Mouse (Mus musculus): ENCODE measurements around the gene Nfkbia. TPM values are rescaled to one million over a fixed set of nuclear protein-coding genes. Genes with fewer than 3 reads are reported as not detected.

Nfkbia gene
- total RNA-seq (2015) (55.5 and 84.6 TPM in 2 replicates), total RNA-seq (2017) (52.5 and 65.3 TPM in 2 replicates)

DNA sequence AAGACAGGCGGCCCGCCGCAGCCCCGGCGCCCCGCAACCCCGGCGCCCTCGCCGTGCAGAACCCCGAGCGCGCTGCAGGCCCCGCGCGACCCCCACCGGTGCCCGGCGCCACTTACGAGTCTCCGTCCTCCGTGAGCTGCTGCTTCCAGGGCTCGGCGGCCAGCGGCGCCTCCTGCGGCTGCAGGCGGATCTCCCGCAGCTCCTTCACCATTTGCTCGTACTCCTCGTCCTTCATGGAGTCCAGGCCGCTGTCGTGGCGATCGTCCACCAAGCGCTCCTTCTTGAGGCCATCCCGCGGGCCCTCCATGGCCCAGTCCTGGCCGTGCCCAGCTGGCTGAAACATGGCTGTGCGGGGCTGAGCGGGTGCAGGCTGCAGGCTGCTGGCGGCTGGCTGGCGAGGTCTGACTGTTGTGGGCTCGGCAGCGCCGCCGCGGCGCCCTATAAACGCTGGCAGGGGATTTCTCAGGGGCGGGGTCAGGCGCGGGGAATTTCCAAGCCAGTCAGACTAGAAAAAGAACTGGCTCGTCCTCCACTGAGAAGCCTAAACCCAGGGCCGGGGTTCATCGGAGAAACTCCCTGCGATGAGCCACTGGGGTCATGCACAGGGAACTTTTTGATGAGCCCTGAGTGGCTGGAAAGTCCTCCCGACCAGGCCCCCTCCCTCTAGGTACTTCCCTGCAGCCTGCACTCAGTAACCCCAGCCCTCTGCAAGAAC is at the start of gene Nfkbia:
Gene Nfkbia, minus strand, starts transcription at position 464 of the 715 bp plus-strand sequence.
- peak; percentile 54 for ATAC-seq (ENCODE audit: poor library complexity, severe bottlenecking)

DNA sequence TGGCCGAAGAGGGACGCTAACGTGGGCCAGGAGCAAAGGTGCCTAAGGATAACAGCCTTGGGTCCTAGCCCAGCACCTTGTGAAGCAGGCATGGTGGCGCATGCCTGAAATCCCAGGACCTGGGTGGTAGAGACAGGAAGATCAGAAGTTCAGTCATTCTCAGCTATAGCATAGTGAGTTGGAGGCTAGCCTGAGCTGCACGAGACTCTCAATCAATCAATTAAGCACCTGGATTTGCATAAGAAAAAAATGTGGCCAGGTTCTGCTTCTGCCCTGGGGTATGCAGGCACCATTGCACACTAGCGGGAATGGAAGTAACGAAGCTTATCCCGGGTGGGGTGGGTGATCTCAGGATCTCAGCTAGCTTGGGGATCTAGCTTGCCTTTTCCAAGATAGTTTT is 46.7 kb upstream of the Nfkbia start:
- no peak for ATAC-seq (ENCODE audit: poor library complexity, severe bottlenecking)

GRCm38 (mm10) chr12:55538328-55538971 is 46.0 kb upstream of the Nfkbia start:
- no peak for ATAC-seq (ENCODE audit: poor library complexity, severe bottlenecking)

DNA sequence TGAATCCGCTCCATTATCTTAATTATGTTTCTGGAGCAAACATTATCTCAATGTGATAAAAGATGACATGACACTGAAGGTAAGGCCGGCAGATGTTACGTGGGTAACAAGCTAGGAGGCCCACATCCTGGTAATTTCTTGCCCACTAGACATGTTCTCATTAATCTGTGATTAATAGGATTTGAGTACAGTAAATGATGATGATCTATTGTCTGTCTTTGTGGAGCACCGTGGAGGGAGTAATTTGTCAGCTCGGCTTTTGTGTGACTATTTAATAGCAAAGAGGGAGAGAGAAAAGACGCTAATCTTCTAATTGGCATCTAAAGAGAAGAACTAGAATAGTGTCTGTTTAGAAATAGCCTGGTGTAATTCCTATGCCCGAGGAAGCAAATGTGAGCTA is 45.3 kb upstream of the Nfkbia start:
- no peak for ATAC-seq (ENCODE audit: poor library complexity, severe bottlenecking)

DNA sequence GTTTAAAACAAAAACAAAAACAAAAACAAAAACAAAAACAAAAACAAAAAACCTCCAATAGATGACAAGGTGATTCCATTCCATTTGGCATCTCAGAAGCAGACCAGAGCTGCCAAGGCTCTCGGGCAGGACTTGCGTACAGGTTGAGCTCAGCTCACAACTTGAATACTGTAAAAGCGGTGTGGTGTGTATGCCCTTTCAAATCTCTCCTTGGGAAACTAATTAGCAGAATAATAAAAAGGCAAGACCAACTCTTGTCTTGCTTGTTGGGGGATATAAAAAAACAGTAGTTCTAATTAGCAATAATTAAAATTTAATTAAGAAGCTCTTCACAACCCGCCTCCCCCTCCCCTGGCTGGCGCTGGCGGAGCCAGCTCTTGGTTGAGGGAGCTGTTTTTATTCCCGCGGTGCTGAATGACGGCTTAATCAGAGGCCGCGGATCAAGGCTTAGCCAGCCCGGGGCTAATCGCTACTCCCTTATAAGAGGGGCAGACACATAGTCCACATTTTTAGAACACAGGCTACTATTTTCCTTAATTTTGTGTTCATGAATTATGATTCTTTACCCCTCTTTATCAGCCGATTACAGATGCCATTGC is 44.2 kb upstream of the Nfkbia start:
- no peak for ATAC-seq (ENCODE audit: poor library complexity, severe bottlenecking)

- ATAC-seq (ENCODE audit: poor library complexity, severe bottlenecking) = no peak
Measured at GRCm38 (mm10) chr12:55526983-55527752, 34.7 kb upstream of the Nfkbia start.

DNA sequence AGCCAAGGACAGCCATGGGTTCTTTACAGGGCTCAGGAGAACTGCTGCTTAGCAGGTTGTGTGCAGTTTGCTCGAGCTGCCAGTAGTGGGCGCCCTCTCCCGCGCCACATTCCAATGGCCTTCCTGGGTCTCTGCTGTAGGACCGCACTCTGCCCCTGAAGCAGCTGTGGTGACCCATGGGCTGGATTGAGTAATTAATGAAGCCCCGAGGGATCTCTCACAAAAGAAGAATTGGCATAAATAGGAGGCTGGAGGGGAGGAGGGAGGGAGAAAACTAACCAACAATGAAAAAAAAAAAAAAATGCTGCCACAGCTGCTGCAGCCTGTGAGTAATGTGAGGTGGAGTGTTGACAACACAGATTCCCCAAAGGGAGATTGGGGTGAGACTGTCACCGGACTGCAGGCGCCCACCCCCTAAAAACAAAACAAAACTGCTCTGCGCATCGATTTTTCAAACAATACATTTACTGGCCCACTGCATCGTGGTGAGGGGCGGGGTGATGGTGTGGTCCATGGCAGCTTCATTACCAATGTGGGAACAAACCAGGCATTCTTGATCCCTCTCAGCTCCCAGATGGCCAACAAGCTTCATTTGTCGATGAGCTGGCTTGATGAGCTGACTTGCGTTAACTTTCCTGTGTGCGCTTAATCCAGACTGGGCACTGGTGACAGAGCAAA is 25.8 kb upstream of the Nfkbia start:
- ATAC-seq (ENCODE audit: poor library complexity, severe bottlenecking) = peak; percentile 66; the same call in 1 of the 2 replicates

DNA sequence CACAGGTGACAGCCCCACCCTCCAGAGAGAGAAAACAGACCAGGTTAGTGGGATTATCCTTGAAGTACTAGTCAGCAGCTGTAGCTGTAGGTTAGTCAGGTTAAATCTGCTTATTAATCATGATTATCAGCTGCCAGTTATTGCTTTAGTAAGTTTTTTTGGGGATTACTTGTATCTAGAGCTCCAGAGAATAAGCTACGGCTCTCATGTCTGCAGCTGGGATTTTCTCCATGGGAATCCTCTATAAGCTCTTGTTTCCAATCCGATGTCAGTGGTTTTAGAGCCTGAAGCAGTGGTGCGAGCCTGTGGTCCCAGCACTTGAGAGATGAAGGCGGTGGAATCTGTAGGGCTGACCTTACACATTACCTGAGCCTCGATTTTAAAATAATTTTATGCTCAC is 16.4 kb upstream of the Nfkbia start:
- no peak for ATAC-seq (ENCODE audit: poor library complexity, severe bottlenecking)

DNA sequence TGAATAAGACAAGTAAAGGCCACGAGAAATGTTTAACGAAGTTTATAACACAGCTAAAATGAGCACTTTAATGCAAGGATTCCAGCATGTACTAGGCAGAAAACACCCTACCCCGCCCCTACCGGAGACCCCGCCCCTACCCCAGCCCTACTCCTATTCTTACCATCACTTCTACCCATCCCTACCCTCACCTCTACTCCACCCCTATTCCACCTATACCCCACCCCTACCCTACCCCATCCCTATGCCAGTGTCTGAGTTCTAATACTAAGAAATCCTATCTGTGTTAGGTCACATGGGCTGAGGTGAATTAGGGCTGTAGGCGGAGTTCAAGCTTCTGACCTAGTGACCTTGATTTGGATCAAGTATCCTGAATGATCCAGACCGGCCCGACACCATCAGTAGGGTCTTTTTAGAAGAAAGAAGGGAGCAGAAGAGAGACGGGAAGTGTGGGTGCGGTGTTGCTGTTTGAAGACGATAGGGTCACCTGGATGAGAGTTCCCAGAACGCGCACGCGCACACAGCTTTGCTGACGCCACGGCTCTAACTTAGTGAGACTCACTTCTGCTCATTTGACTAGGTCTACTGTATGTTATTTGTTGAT is 15.0 kb upstream of the Nfkbia start:
- ATAC-seq (ENCODE audit: poor library complexity, severe bottlenecking) = no peak

DNA sequence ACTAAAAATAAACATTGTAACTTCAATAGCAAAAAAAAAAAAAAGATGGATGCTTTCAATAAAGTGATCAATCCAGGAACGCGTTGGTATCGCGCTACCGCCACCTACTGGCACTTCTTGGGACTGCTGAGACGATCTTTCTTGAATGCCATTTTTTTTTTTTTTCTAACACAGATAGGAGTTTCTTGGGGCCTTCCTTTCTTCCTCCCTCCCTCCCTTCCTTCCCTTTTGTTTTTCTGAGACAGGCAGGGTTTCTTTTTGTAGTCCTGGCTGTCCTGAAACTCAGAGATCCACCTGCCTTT is 13.5 kb upstream of the Nfkbia start:
- peak; percentile 75 for ATAC-seq (ENCODE audit: poor library complexity, severe bottlenecking)

DNA sequence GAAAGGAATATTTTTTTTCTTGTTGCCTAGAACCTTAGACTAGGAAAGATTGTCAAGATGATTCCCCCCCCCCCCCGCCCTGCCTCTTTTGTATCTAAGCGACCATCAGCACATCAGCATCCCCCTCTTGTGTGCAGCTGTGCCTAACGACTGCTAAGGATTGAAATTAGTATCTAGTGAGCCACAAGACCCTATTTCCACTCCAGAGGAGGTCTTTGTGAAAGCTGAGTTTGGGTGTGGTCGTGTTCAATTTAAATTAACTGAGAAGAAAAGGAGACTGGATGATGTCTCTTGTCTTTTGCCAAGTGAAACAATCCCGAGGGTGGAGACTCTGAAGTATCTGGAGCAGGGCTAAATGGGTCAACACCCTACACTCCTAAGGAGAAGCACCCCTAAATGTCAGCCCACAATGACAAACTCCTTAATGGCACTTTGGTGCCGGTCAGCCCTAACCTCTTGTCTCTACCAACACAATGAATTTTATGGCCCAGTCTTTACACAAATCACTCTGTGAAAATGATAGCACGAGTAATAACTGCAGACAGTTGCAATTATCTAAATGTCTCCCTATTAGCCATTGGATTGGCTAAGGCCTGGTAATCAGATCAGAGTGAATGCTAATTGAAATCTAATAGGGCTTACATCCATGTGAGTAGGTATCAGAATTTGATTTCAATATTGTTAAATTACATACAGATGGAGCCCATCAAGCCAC is 13.0 kb upstream of the Nfkbia start:
- ATAC-seq (ENCODE audit: poor library complexity, severe bottlenecking) = no peak

DNA sequence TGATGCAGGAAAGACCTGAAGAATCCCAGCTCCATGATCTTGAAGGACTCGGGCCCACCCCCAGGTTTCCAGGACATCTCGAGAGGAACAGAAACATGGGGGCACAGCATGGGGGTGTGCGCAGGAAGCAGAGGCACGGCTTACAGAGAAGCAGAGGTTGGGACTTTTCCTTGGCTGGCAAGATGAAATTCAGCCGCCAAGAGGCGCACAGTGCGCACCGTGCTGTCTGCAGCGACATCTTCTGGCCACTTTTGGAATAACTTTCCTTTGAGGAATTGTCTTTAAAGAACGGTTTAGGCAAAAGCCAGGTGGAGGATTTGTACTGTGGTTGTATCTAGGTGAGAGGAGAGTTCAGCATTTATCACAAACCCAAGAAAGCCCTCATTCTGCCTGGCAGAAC is 6.6 kb upstream of the Nfkbia start:
- ATAC-seq (ENCODE audit: poor library complexity, severe bottlenecking) = peak; percentile 79

DNA sequence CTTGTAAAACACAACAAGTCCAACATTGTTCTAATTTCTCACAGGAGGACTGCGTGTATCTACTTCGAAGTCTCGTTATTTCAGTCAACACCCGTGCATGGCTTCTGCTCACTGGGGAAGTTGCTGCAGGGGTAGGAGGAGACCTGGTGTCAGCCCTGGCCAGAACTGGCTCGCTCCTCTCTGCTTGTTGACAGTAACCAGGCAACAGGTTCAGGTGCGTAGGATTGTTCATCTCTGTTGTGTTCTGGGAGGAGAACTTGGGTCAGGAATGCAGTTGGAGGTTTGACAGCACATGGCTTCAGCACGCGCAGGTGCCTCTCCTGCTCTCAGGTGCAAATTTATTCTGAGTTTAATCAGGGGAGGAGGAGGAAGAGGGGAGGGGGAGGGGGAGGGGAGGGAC is 5.3 kb upstream of the Nfkbia start:
- no peak for ATAC-seq (ENCODE audit: poor library complexity, severe bottlenecking)

GRCm38 (mm10) chr12:55495902-55496605 is 3.6 kb upstream of the Nfkbia start:
- ATAC-seq (ENCODE audit: poor library complexity, severe bottlenecking) = no peak

DNA sequence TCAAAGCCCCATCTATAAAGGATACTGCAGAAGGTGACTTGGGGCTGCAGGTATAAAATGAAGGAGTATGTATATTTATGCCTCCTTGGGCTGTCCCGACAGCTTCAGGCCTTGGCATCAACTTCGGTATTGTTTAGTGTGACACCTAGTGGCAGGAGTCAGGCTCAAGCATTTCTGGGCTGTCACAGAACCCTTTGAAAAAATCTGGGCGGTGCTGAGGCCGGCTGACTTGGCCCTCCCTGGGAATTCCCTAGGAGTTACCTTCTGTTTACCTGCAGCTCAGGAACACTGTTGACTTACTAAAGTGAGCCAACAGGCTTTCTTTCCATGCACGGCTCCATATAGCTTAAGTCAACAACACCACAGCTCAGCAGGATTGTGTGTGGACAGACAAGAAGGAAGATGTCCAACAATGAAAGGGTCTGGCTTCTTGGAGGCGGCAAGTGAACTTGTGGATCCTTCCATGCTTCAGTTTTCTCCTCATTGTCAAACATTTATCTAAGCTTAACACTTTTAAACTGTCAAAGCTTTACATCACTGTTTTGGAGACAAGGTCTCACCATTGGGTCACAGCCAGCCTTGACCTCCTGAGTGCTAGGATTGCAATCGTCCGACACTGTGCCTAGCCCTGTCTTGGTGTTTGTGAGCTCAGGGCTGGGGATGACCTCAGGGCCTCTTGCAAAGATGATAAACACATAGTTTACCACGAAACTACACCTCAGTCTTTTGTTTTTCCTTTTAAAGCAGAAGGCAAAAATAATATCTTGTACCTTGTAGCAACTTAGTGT is 2.9 kb upstream of the Nfkbia start:
- peak; percentile 37 for ATAC-seq (ENCODE audit: poor library complexity, severe bottlenecking)

DNA sequence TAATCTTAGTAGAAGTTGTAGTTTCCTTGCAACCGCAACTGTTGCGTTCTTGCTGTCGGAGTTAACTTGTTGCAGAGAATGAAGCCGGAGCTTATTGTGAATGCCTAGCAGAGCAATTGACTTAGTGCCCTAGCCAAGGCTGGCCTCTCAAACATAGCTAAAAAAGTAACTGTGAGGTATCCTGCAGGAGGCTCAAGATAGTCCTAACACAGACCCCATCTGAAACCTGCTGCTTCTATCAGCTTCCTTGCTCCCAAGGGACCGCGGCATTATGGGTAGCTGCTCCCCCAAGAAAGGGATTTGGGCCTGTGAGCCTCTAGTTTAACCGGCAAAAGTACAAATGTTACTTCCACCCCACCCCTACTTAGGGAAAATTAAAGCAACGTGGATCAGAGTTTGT is 934 bp upstream of the Nfkbia start:
- ATAC-seq (ENCODE audit: poor library complexity, severe bottlenecking) = no peak

DNA sequence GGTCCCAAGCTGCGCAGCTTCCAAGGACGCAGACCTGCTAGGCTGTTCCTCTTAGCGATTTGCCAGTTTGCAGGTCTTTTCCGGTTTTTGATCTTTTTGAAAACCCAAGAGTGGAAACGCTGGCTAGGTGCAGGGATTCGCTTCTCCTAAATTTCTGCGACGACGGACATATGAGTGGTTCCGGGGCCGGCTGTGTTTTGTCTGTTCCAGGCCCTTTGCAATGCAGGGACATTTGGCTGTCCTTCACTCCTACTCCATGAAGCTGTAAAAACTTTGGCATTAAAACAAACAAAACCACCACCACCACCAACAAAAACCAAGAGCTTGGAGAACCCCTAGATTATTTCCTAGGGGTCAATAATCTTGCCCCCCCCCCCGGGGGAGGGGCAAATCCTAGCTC is 494 bp upstream of the Nfkbia start:
- ATAC-seq (ENCODE audit: poor library complexity, severe bottlenecking) = no peak

DNA sequence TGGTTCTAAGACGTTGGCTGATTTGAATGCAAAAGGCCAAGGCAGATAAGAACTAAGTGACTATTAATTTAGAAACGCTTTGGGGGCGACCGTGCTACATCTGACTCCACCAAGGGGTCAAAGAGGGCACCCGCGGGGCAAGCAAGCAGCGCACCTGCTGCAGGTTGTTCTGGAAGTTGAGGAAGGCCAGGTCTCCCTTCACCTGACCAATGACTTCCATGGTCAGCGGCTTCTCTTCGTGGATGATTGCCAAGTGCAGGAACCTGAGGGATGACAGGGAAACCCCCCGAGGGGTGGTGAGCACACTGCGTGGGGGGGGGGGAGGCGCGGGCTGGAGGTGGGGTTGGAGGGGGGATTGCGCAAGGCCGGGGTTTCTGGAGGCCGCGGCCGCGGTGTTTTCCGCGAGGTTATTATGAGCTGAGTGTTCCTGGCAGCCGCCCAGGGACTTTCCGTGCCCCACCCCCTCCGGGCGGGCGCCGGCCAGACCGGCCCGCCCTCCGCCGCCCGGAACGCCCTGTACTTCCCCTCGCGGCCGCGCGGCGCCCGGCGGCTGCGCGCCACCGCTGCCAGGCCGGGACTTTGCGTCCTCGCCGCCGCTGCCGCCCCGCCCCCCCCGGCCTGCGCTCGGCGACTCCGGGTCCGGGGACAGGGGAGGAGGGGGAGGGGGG is 797 bp downstream of the Nfkbia start:
- peak; percentile 44 for ATAC-seq (ENCODE audit: poor library complexity, severe bottlenecking)

Data from megakaryocyte, adult 5-6 weeks (primary cell).